Mouse (Mus musculus) T-cell, adult 2 months (primary cell): Measurements from ENCODE around the gene Npy4r.

Experiments used
- DNase-seq: peaks from one replicate; pipeline ENCODE4 v3.0.0; 2022; ENCODE audit warnings: low spot score

The Npy4r gene

GRCm38 (mm10) chr14:34152342-34152741, at the start of gene Npy4r:
TSS of gene Npy4r (minus strand) at chr14:34152489.
- no peak for DNase-seq

GRCm38 (mm10) chr14:34201231-34202035, 49.1 kb upstream of the Npy4r start, which contains the start of gene Gprin2:
TSS of gene Gprin2 (minus strand) at chr14:34201653.
- DNase-seq, result no peak

GRCm38 (mm10) chr14:34200738-34201230, 48.5 kb upstream of the Npy4r start:
- DNase-seq, result no peak

GRCm38 (mm10) chr14:34196706-34197105, 44.4 kb upstream of the Npy4r start:
- no peak for DNase-seq

- no peak for DNase-seq
Observed at GRCm38 (mm10) chr14:34195466-34195865, 43.2 kb upstream of the Npy4r start.

GRCm38 (mm10) chr14:34193879-34194278, 41.6 kb upstream of the Npy4r start:
- DNase-seq, result no peak

GRCm38 (mm10) chr14:34190361-34190760, 38.1 kb upstream of the Npy4r start:
- DNase-seq, result no peak

GRCm38 (mm10) chr14:34188629-34189028, 36.3 kb upstream of the Npy4r start:
- peak; percentile 6 for DNase-seq

GRCm38 (mm10) chr14:34183101-34183500, 30.8 kb upstream of the Npy4r start:
- DNase-seq, result no peak

- DNase-seq, result no peak
Observed at GRCm38 (mm10) chr14:34179351-34179750, 27.1 kb upstream of the Npy4r start.

- DNase-seq, result no peak
Observed at GRCm38 (mm10) chr14:34171107-34171506, 18.8 kb upstream of the Npy4r start.

GRCm38 (mm10) chr14:34155752-34156151, 3.5 kb upstream of the Npy4r start:
- DNase-seq, result no peak

- no peak for DNase-seq
Observed at GRCm38 (mm10) chr14:34154601-34155337, 2.5 kb upstream of the Npy4r start.

GRCm38 (mm10) chr14:34142915-34143314, 9.4 kb downstream of the Npy4r start:
- DNase-seq, result no peak

- DNase-seq, result no peak
Observed at GRCm38 (mm10) chr14:34142316-34142715, 10.0 kb downstream of the Npy4r start.

- no peak for DNase-seq
Observed at GRCm38 (mm10) chr14:34139671-34140664, 12.3 kb downstream of the Npy4r start.

- no peak for DNase-seq
Observed at GRCm38 (mm10) chr14:34135391-34135790, 16.9 kb downstream of the Npy4r start.

- no peak for DNase-seq
Observed at GRCm38 (mm10) chr14:34131216-34131615, 21.1 kb downstream of the Npy4r start.

- no peak for DNase-seq
Observed at GRCm38 (mm10) chr14:34121691-34122090, 30.6 kb downstream of the Npy4r start.

GRCm38 (mm10) chr14:34120923-34121351, 31.4 kb downstream of the Npy4r start:
- no peak for DNase-seq

- no peak for DNase-seq
Observed at GRCm38 (mm10) chr14:34120016-34120910, 32.0 kb downstream of the Npy4r start.
